Mouse (Mus musculus) heart, embryonic 11.5 days (tissue): ENCODE measurements around the gene Dyrk1a. TPM values are rescaled to one million over a fixed set of nuclear protein-coding genes. Genes with fewer than 3 reads are reported as not detected.
A peak's percentile ranks its signal among the peaks of the same experiment; 100 is the strongest.

ENCODE experiments used
- ATAC-seq: fragments of 200-750 bp; cut with Nextera tagmentation; replicated peaks from 2 replicates; pipeline ENCODE4 v1.8.0; 2017; ENCODE audit warnings: moderate library complexity; ENCODE audit not compliant: insufficient number of reproducible peaks, low FRiP score, low TSS enrichment
- H3K27ac ChIP-seq: fragments of 300-500 bp; sonication (generic); 2 replicates; pipeline ENCODE4 v1.5.1; 2014; ENCODE audit warnings: mild to moderate bottlenecking, low read depth, low read length
- H3K27me3 ChIP-seq: fragments of 300-500 bp; sonication (generic); 2 replicates; pipeline ENCODE4 v1.6.1; 2014; ENCODE audit warnings: mild to moderate bottlenecking, low read length, mixed read lengths; ENCODE audit not compliant: control insufficient read depth, insufficient read depth
- H3K36me3 ChIP-seq: fragments of 300-500 bp; sonication (generic); 2 replicates; pipeline ENCODE4 v1.6.1; 2014; ENCODE audit warnings: mild to moderate bottlenecking, low read length, moderate library complexity, mixed read lengths; ENCODE audit not compliant: control insufficient read depth, insufficient read depth
- H3K4me1 ChIP-seq: fragments of 300-500 bp; sonication (generic); 2 replicates; pipeline ENCODE4 v1.6.1; 2014; ENCODE audit warnings: low read length; ENCODE audit not compliant: control insufficient read depth, insufficient read depth
- H3K4me2 ChIP-seq: fragments of 300-500 bp; sonication (generic); 2 replicates; pipeline ENCODE4 v1.6.1; 2014; ENCODE audit warnings: mild to moderate bottlenecking, moderate library complexity
- H3K4me3 ChIP-seq: fragments of 300-500 bp; sonication (generic); 2 replicates; pipeline ENCODE4 v1.5.1; 2014; ENCODE audit warnings: low read depth, low read length
- H3K9ac ChIP-seq: fragments of 300-500 bp; sonication (generic); 2 replicates; pipeline ENCODE4 v1.6.1; 2014; ENCODE audit warnings: mild to moderate bottlenecking, low read depth, low read length, moderate library complexity
- H3K9me3 ChIP-seq: fragments of 300-500 bp; sonication (generic); replicated peaks from 2 replicates; pipeline ENCODE4 v1.6.1; 2016; ENCODE audit warnings: low read length; ENCODE audit not compliant: control insufficient read depth
- WGBS: fragments of 180-500 bp; shearing (Covaris S2); extraction: QIAGEN DNeasy Blood & Tissue Kit; methylation state at CpG from one replicate; pipeline ENCODE4 v1.1.7; 2014; ENCODE audit not compliant: insufficient replicate concordance; 5-methylcytosine and 5-hydroxymethylcytosine counted together
- polyA plus RNA-seq: library from polyadenylated mRNA; unstranded; fragments of >200 nt; fragmentation: Nextera tagmentation; extraction: Ambion mirVana; gene quantifications from 2 replicates; pipeline ENCODE4 v1.2.1, GENCODE M21; 2014

Dyrk1a gene
- 9.0 and 11.6 TPM in 2 replicates for polyA plus RNA-seq

- H3K4me2 ChIP-seq: peak within 1 kb of the TSS; percentile 83
- no peaks in the 10 kb centered on the region for H3K36me3 ChIP-seq
- peak within 1 kb of the TSS; percentile 72 for H3K4me3 ChIP-seq
- H3K27ac ChIP-seq: peak within 1 kb of the TSS; percentile 100
- peak within 1 kb of the TSS; percentile 100 for H3K9ac ChIP-seq
- H3K27me3 ChIP-seq: no peaks in the 10 kb centered on the region
- WGBS: under 1% methylated on average over 79 of the region's 133 CpGs
- H3K4me1 ChIP-seq: peaks cover 23% of the 10 kb centered on the region
- ATAC-seq: peak; percentile 93
- no peaks in the 10 kb centered on the region for H3K9me3 ChIP-seq
Measured at GRCm38 (mm10) chr16:94569229-94570176, at the start of gene Dyrk1a. Gene Dyrk1a (plus strand): TSS chr16:94570010.

DNA sequence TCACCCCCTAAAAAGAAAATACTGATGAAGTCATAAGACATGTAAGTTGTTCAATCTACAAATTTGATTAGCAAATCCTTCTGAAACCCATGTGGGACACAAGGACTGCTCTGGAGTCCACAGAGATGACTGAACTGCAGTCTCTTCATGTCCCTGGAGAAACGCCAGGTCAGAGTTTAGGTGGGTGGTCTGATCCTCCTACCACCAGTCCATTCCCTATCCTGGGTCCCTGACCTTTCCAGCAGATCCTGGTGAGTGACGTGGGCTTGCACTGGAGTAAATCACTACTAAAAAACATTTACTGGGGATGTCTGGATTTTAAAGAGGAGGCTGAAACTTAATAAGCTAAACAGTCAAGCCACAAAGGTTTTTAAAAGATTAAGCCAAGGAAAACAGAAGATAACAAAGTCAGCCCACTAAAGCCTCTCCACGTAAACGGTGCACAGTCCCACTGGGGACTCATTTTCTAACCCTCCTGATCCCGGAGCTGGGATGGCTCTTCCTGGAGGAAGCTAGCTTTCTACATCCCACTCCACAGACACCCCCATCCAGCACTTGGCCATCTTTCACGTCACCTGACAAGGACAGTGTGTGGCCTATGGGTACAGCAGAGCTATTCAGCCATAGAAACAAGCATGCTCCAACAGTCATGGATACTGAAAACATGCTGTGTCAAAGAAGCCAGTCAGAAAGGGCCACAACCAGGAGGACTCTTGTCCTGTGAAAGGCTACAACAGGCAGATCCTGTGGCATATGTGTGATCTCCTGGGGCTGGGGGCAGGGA lies 46.0 kb upstream of the Dyrk1a start:
- peaks cover 33% of the 10 kb centered on the region for H3K4me1 ChIP-seq
- no peak overlapping the region for H3K9ac ChIP-seq
- no peak overlapping the region for H3K27ac ChIP-seq
- H3K4me3 ChIP-seq: no peak overlapping the region
- H3K9me3 ChIP-seq: no peaks in the 10 kb centered on the region
- no peak overlapping the region; the same call in 1 of the 2 replicates for H3K4me2 ChIP-seq
- ATAC-seq: no peak
- WGBS: 49% methylated on average over 6 of the region's 6 CpGs
- H3K36me3 ChIP-seq: no peaks in the 10 kb centered on the region
- H3K27me3 ChIP-seq: no peaks in the 10 kb centered on the region

DNA sequence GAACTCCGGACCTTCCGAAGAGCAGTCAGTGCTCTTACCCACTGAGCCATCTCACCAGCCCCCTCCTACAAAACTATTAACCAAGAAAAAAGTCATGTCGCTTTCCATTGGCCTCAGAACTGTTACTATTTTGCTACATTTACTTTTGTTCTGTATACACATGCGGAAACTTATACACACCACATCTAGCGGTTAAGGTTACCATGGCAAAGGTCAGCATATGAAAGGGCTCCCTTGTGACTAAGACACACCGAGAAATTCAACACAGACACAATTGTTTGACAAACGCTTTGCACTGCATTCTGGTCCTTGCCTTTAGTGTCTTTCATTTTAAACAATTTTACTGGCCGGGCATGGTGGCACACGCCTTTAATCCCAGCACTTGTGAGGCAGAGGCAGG lies 45.1 kb upstream of the Dyrk1a start:
- H3K9me3 ChIP-seq: no peaks in the 10 kb centered on the region
- no peak overlapping the region for H3K9ac ChIP-seq
- no peaks in the 10 kb centered on the region for H3K36me3 ChIP-seq
- H3K27me3 ChIP-seq: no peaks in the 10 kb centered on the region
- no peak overlapping the region for H3K27ac ChIP-seq
- no peak for ATAC-seq
- no peak overlapping the region; the same call in 1 of the 2 replicates for H3K4me2 ChIP-seq
- peaks cover 24% of the 10 kb centered on the region for H3K4me1 ChIP-seq
- whole genome bisulfite sequencing: 89% methylated on average over 9 of the region's 9 CpGs
- no peak overlapping the region for H3K4me3 ChIP-seq

GRCm38 (mm10) chr16:94525955-94526343 lies 43.9 kb upstream of the Dyrk1a start:
- Histone ChIP-seq H3K27ac (peak overlapping the region; percentile 96), H3K4me3 (peak overlapping the region; percentile 73), H3K4me1 (peaks cover 22% of the 10 kb centered on the region), H3K9me3 (no peaks in the 10 kb centered on the region), H3K36me3 (no peaks in the 10 kb centered on the region), H3K27me3 (no peaks in the 10 kb centered on the region), H3K9ac (peak overlapping the region; percentile 83), H3K4me2 (peak overlapping the region; percentile 67)
- peak; percentile 66 for ATAC-seq
- WGBS: 1% methylated on average over 16 of the region's 24 CpGs

- peak within 1 kb of the TSS; percentile 73 for H3K4me3 ChIP-seq
- H3K27ac ChIP-seq: peak within 1 kb of the TSS; percentile 96
- H3K9me3 ChIP-seq: no peaks in the 10 kb centered on the region
- WGBS: under 1% methylated on average over 92 of the region's 93 CpGs
- no peaks in the 10 kb centered on the region for H3K36me3 ChIP-seq
- H3K4me1 ChIP-seq: peaks cover 22% of the 10 kb centered on the region
- H3K9ac ChIP-seq: peak within 1 kb of the TSS; percentile 83
- H3K27me3 ChIP-seq: no peaks in the 10 kb centered on the region
- peak; percentile 92 for ATAC-seq
- peak within 1 kb of the TSS; percentile 67 for H3K4me2 ChIP-seq
Measured at GRCm38 (mm10) chr16:94526344-94527151, 43.3 kb upstream of the Dyrk1a start, which contains the start of gene Vps26c. Gene Vps26c (minus strand): TSS chr16:94526830.

GRCm38 (mm10) chr16:94527152-94527534 lies 42.7 kb upstream of the Dyrk1a start:
- Histone ChIP-seq H3K27ac (peak overlapping the region; percentile 96), H3K9me3 (no peaks in the 10 kb centered on the region), H3K36me3 (no peaks in the 10 kb centered on the region), H3K4me1 (peaks cover 22% of the 10 kb centered on the region), H3K4me3 (peak overlapping the region; percentile 73), H3K9ac (peak overlapping the region; percentile 83), H3K27me3 (no peaks in the 10 kb centered on the region), H3K4me2 (peak overlapping the region; percentile 67)
- no peak for ATAC-seq
- WGBS: 4% methylated on average over 13 of the region's 13 CpGs

- no peak for ATAC-seq
- Histone ChIP-seq H3K27ac (peak overlapping the region; percentile 96), H3K36me3 (no peaks in the 10 kb centered on the region), H3K9me3 (no peaks in the 10 kb centered on the region), H3K9ac (peak overlapping the region; percentile 83), H3K4me2 (peak overlapping the region; percentile 67), H3K4me3 (peak overlapping the region; percentile 73), H3K27me3 (no peaks in the 10 kb centered on the region), H3K4me1 (peaks cover 20% of the 10 kb centered on the region)
- WGBS: 46% methylated on average over 3 of the region's 3 CpGs
Measured at GRCm38 (mm10) chr16:94527546-94527945, 42.3 kb upstream of the Dyrk1a start.

- Histone ChIP-seq H3K27me3 (no peaks in the 10 kb centered on the region), H3K4me3 (no peak overlapping the region), H3K4me1 (peaks cover 5% of the 10 kb centered on the region; the same call in 1 of the 2 replicates), H3K27ac (no peak overlapping the region), H3K9me3 (no peaks in the 10 kb centered on the region), H3K4me2 (no peak overlapping the region), H3K36me3 (no peaks in the 10 kb centered on the region), H3K9ac (no peak overlapping the region)
- WGBS: 76% methylated on average over 4 of the region's 4 CpGs
- no peak for ATAC-seq
Measured at GRCm38 (mm10) chr16:94531268-94531667, 38.5 kb upstream of the Dyrk1a start.
